Mouse (Mus musculus): ENCODE data around the gene Inka2. TPM values are rescaled to one million over a fixed set of nuclear protein-coding genes. Genes with fewer than 3 reads are reported as not detected.

Inka2 gene
- total RNA-seq, 2 experiments from 2014 or later = 115 to 118 TPM

- H3K4me3 ChIP-seq = no peak overlapping the region
- intact Hi-C loops (cut with DNase I) = no loop called here
- H3K27ac ChIP-seq = no peak overlapping the region
- TF ChIP-seq CTCF (IDR thresholded peaks at IDR 0.05) = no peak; the same call in 1 of the 2 replicates
- no peak for DNase-seq (ENCODE audit: extremely low spot score in 1 of 2, low spot score in 2 of 2)
Observed at GRCm38 (mm10) chr3:105768529-105768928, 64.1 kb downstream of the Inka2 start.

GRCm38 (mm10) chr3:105769380-105769779 is 65.0 kb downstream of the Inka2 start:
- intact Hi-C loops (cut with DNase I) = no loop called here
- Histone ChIP-seq H3K4me3 (no peak overlapping the region), H3K27ac (no peak overlapping the region)
- DNase-seq (ENCODE audit: extremely low spot score in 1 of 2, low spot score in 2 of 2) = no peak
- no peak for TF ChIP-seq CTCF (IDR thresholded peaks at IDR 0.05)

Other genes with a start within 250 kb of the Inka2 start
- 10 to 100 TPM; 11.7 to 12.4 TPM for gene Ddx20, start 17.0 kb upstream of the Inka2 start, total RNA-seq (2021)
- gene Rap1a, start 96.7 kb downstream of the Inka2 start, total RNA-seq (2021) = 10 to 100 TPM; 63.7 to 64.7 TPM
- 1 to 10 TPM in 1 of 2 experiments, under 1 TPM in 1; 0.66 to 1.1 TPM for gene Adora3, start 166.3 kb downstream of the Inka2 start, total RNA-seq (2021)
- gene Tmigd3, start 166.3 kb downstream of the Inka2 start, total RNA-seq (2021) = under 1 TPM in 1 of 2 experiments, not detected in 1; 0.75 TPM
- 1 to 10 TPM in 1 of 2 experiments, under 1 TPM in 1; 0.84 to 1.5 TPM for gene I830077J02Rik, start 228.1 kb downstream of the Inka2 start, total RNA-seq (2021)